In the genomic region with DNA sequence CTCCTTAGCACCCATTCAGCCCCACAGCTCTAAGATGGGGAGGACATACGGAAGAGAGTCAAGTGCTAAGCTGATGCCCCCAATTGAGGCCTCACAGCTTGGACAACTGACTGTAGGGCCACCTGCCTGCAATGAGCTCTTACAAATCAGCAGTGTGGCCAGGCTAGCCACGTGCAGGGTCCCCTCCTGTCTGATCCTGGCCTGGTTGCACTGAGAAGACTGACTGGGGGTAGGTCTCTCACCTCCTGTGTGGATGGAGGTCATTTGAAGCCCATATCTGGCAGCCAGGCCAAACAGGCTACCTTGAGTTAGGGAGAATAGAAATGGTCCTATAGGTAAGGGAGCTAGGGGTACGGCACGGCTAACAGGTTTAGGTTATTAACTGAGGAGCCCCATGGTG, we compare ENCODE assay signal across 15 mouse cellular contexts. TPM values are rescaled to one million over a fixed set of nuclear protein-coding genes. Genes with fewer than 3 reads are reported as not detected.
DNase-seq lines count a peak whose midpoint lies in the region; ATAC-seq and TF ChIP-seq lines count a peak whose summit lies in the region.
"Had no signal": no experiment of that assay in that cellular context is flagged by ENCODE, and none has a peak within 500 bp of the region (broad histone marks: within the 10 kb centered on the region; RNA-seq: fewer than 3 reads in every experiment).

No protein-coding gene starts in this region.

- no peak for TF ChIP-seq POLR2A in embryonic fibroblast, embryonic 13.5 days (IDR thresholded peaks at IDR 0.05; ENCODE audit: low read depth, low read length)

- no peak overlapping the region for H3K4me2 ChIP-seq in heart, embryonic 12.5 days
- no peak overlapping the region for H3K4me2 ChIP-seq in lung, embryonic 16.5 days (ENCODE audit: low read depth, low read length)
- H3K4me2 ChIP-seq in lung, postnatal 0 days (replicated peaks; ENCODE audit: low read depth, low read length) = no peak overlapping the region
- no peak overlapping the region for H3K4me2 ChIP-seq in stomach, embryonic 16.5 days (ENCODE audit: low read depth, low read length)
- H3K4me2 ChIP-seq: forebrain, embryonic 15.5 days; hindbrain, embryonic 12.5 days; intestine, embryonic 15.5 days; midbrain, embryonic 15.5 days had no signal

- H3K9ac ChIP-seq in heart, embryonic 12.5 days = no peak overlapping the region
- H3K9ac ChIP-seq in lung, embryonic 16.5 days (ENCODE audit: low read length) = peak overlapping the region; percentile 17; the same call in 1 of the 2 replicates
- H3K9ac ChIP-seq in lung, postnatal 0 days (replicated peaks; ENCODE audit: low read depth) = no peak overlapping the region
- H3K9ac ChIP-seq in stomach, embryonic 16.5 days (ENCODE audit: low read length) = 0 out of 2 replicates have a peak overlapping the region, but pooled peaks have one; percentile 33
- H3K9ac ChIP-seq: forebrain, embryonic 15.5 days; intestine, embryonic 15.5 days; midbrain, embryonic 15.5 days had no signal

- WGBS in heart, embryonic 12.5 days = 71% methylated on average over 4 of the region's 4 CpGs
- 71% methylated on average over 4 of the region's 4 CpGs for WGBS in lung, embryonic 16.5 days
- WGBS in lung, postnatal 0 days = 71% methylated on average over 4 of the region's 4 CpGs
- 73% methylated on average over 4 of the region's 4 CpGs for WGBS in stomach, embryonic 16.5 days

- no peak for TF ChIP-seq EP300 in lung, postnatal 0 days (IDR thresholded peaks at IDR 0.05)

- no peak overlapping the region for H3K4me3 ChIP-seq in heart, embryonic 12.5 days
- H3K4me3 ChIP-seq in lung, embryonic 16.5 days (ENCODE audit: low read length) = no peak overlapping the region
- H3K4me3 ChIP-seq in lung, postnatal 0 days (ENCODE audit: low read depth, low read length) = no peak overlapping the region
- H3K4me3 ChIP-seq in embryonic fibroblast, embryonic 13.5 days (ENCODE audit: insufficient read depth, low read length) = no peak overlapping the region
- no peak overlapping the region for H3K4me3 ChIP-seq in stomach, embryonic 16.5 days (replicated peaks; ENCODE audit: low read length)
- H3K4me3 ChIP-seq: forebrain, embryonic 15.5 days; hindbrain, embryonic 12.5 days; intestine, embryonic 15.5 days; midbrain, embryonic 15.5 days had no signal

- no peaks in the 10 kb centered on the region for H3K9me3 ChIP-seq in heart, embryonic 12.5 days (replicated peaks)
- H3K9me3 ChIP-seq in lung, embryonic 16.5 days (ENCODE audit: control insufficient read depth, low read length) = no peaks in the 10 kb centered on the region
- H3K9me3 ChIP-seq in lung, postnatal 0 days (ENCODE audit: low read length) = no peaks in the 10 kb centered on the region
- no peaks in the 10 kb centered on the region for H3K9me3 ChIP-seq in stomach, embryonic 16.5 days (replicated peaks; ENCODE audit: control insufficient read depth, low read length)
- H3K9me3 ChIP-seq: forebrain, embryonic 15.5 days; hindbrain, embryonic 12.5 days; intestine, embryonic 15.5 days; midbrain, embryonic 15.5 days had no signal

- peaks cover 33% of the 10 kb centered on the region for H3K36me3 ChIP-seq in heart, embryonic 12.5 days
- peaks cover 26% of the 10 kb centered on the region for H3K36me3 ChIP-seq in lung, embryonic 16.5 days (ENCODE audit: control insufficient read depth, insufficient read depth, low read length)
- no peaks in the 10 kb centered on the region for H3K36me3 ChIP-seq in lung, postnatal 0 days (ENCODE audit: insufficient read depth, low read length)
- 0 out of 2 replicates have a peak, but pooled peaks cover 12% of the 10 kb centered on the region for H3K36me3 ChIP-seq in stomach, embryonic 16.5 days (ENCODE audit: control insufficient read depth, insufficient read depth, low read length)
- H3K36me3 ChIP-seq: midbrain, embryonic 15.5 days had no signal

- H3K27me3 ChIP-seq in heart, embryonic 12.5 days (replicated peaks) = no peaks in the 10 kb centered on the region
- no peaks in the 10 kb centered on the region for H3K27me3 ChIP-seq in lung, embryonic 16.5 days (ENCODE audit: control insufficient read depth, insufficient read depth, low read depth, low read length)
- no peaks in the 10 kb centered on the region for H3K27me3 ChIP-seq in lung, postnatal 0 days (replicated peaks; ENCODE audit: insufficient read depth, low read length)
- H3K27me3 ChIP-seq in stomach, embryonic 16.5 days (ENCODE audit: control insufficient read depth, insufficient read depth, low read length) = no peaks in the 10 kb centered on the region
- H3K27me3 ChIP-seq: forebrain, embryonic 15.5 days; hindbrain, embryonic 12.5 days; intestine, embryonic 15.5 days; midbrain, embryonic 15.5 days had no signal

- no peak for DNase-seq in heart, adult 8-10 months (ENCODE audit: low spot score)
- DNase-seq in lung, postnatal 0 days (ENCODE audit: low spot score) = no peak
- no peak for DNase-seq in retina, embryonic 14.5 days (ENCODE audit: low spot score)
- DNase-seq: adrenal gland, postnatal 36 days; cerebellum, adult 9-10 months; lung, postnatal 4 days; spleen, adult 18-20 months had no signal

- H3K27ac ChIP-seq in heart, embryonic 12.5 days (ENCODE audit: poor library complexity, severe bottlenecking) = 0 out of 2 replicates have a peak overlapping the region, but pooled peaks have one; percentile 3
- H3K27ac ChIP-seq in lung, embryonic 16.5 days (ENCODE audit: low read length) = peak overlapping the region; percentile 64
- no peak overlapping the region for H3K27ac ChIP-seq in lung, postnatal 0 days (ENCODE audit: low read length)
- H3K27ac ChIP-seq in embryonic fibroblast, embryonic 13.5 days (ENCODE audit: insufficient read depth, low read length) = peak overlapping the region; percentile 83; the same call in 1 of the 2 replicates
- H3K27ac ChIP-seq in stomach, embryonic 16.5 days (ENCODE audit: low read length) = no peak overlapping the region
- H3K27ac ChIP-seq: forebrain, embryonic 15.5 days; midbrain, embryonic 15.5 days had no signal

- ATAC-seq in heart, embryonic 12.5 days (ENCODE audit: insufficient number of reproducible peaks, low FRiP score) = no peak
- no peak for ATAC-seq in lung, embryonic 16.5 days (ENCODE audit: low read depth)
- ATAC-seq in lung, postnatal 0 days = no peak
- ATAC-seq in stomach, embryonic 16.5 days (ENCODE audit: insufficient read depth, low FRiP score) = no peak
- ATAC-seq: forebrain, embryonic 15.5 days; intestine, embryonic 15.5 days; midbrain, embryonic 15.5 days had no signal

- no peak for TF ChIP-seq CTCF in lung, postnatal 0 days (IDR thresholded peaks at IDR 0.05)
- no peak for TF ChIP-seq CTCF in embryonic fibroblast, embryonic 13.5 days (IDR thresholded peaks at IDR 0.05; ENCODE audit: borderline replicate concordance, insufficient read depth, low read length)

- peaks cover 84% of the 10 kb centered on the region for H3K4me1 ChIP-seq in heart, embryonic 12.5 days (replicated peaks)
- peaks cover 68% of the 10 kb centered on the region for H3K4me1 ChIP-seq in lung, embryonic 16.5 days (replicated peaks; ENCODE audit: control insufficient read depth, insufficient read depth, low read length)
- H3K4me1 ChIP-seq in lung, postnatal 0 days (ENCODE audit: insufficient read depth, low read depth, low read length) = peaks cover 45% of the 10 kb centered on the region
- H3K4me1 ChIP-seq in embryonic fibroblast, embryonic 13.5 days (ENCODE audit: control insufficient read depth, insufficient read depth, low read length) = peaks cover 37% of the 10 kb centered on the region
- peaks cover 52% of the 10 kb centered on the region for H3K4me1 ChIP-seq in stomach, embryonic 16.5 days (ENCODE audit: control insufficient read depth, insufficient read depth, low read length)

RNA-seq across cellular contexts. Expression of a gene that starts 6.1 kb away (rescaled TPM):
- polyA plus RNA-seq in heart, embryonic 12.5 days (2016; fragmentation: Nextera tagmentation; extraction: Ambion mirVana) = 77.6 and 77.7 TPM in 2 replicates
- 100 to 1,000 TPM; 146 to 154 (median 153) TPM for total RNA-seq in heart, adult 8-10 months (2022)
- 61.3 and 61.9 TPM in 2 replicates for polyA plus RNA-seq in lung, embryonic 16.5 days (2015; fragmentation: Nextera tagmentation; extraction: Ambion mirVana)
- polyA plus RNA-seq in lung, postnatal 0 days (2015; fragmentation: Nextera tagmentation; extraction: Ambion mirVana) = 37.8 and 38.9 TPM in 2 replicates
- 39.7 and 47.6 TPM in 2 replicates for polyA plus RNA-seq in embryonic fibroblast, embryonic 13.5 days (2011; ENCODE audit: insufficient read length, low read depth, missing spikeins)
- 73.1 and 76.6 TPM in 2 replicates for polyA plus RNA-seq in stomach, embryonic 16.5 days (2015; fragmentation: Nextera tagmentation; extraction: Ambion mirVana)

RNA-seq across cellular contexts. Expression of a gene that starts 6.1 kb away (rescaled TPM):
- polyA plus RNA-seq in heart, embryonic 12.5 days (2016; fragmentation: Nextera tagmentation; extraction: Ambion mirVana) = 14.8 and 16.4 TPM in 2 replicates
- 1 to 10 TPM; 6.9 to 9.3 (median 8.1) TPM for total RNA-seq in heart, adult 8-10 months (2022)
- 28.5 and 30.4 TPM in 2 replicates for polyA plus RNA-seq in lung, embryonic 16.5 days (2015; fragmentation: Nextera tagmentation; extraction: Ambion mirVana)
- 17.4 and 18.0 TPM in 2 replicates for polyA plus RNA-seq in lung, postnatal 0 days (2015; fragmentation: Nextera tagmentation; extraction: Ambion mirVana)
- polyA plus RNA-seq in embryonic fibroblast, embryonic 13.5 days (2011; ENCODE audit: insufficient read length, low read depth, missing spikeins) = 72.1 and 79.5 TPM in 2 replicates
- polyA plus RNA-seq in stomach, embryonic 16.5 days (2015; fragmentation: Nextera tagmentation; extraction: Ambion mirVana) = 18.3 and 18.4 TPM in 2 replicates

RNA-seq across cellular contexts. Expression of a gene that starts 21.1 kb away (rescaled TPM):
- 127 and 128 TPM in 2 replicates for polyA plus RNA-seq in heart, embryonic 12.5 days (2016; fragmentation: Nextera tagmentation; extraction: Ambion mirVana)
- 100 to 1,000 TPM; 145 to 188 (median 160) TPM for total RNA-seq in heart, adult 8-10 months (2022)
- polyA plus RNA-seq in lung, embryonic 16.5 days (2015; fragmentation: Nextera tagmentation; extraction: Ambion mirVana) = 89.9 and 96.2 TPM in 2 replicates
- 76.2 and 78.4 TPM in 2 replicates for polyA plus RNA-seq in lung, postnatal 0 days (2015; fragmentation: Nextera tagmentation; extraction: Ambion mirVana)
- 30.5 and 33.1 TPM in 2 replicates for polyA plus RNA-seq in embryonic fibroblast, embryonic 13.5 days (2011; ENCODE audit: insufficient read length, low read depth, missing spikeins)
- 47.9 and 75.3 TPM in 2 replicates for polyA plus RNA-seq in stomach, embryonic 16.5 days (2015; fragmentation: Nextera tagmentation; extraction: Ambion mirVana)

RNA-seq across cellular contexts. Expression of a gene that starts 33.7 kb away (rescaled TPM):
- polyA plus RNA-seq in heart, embryonic 12.5 days (2016; fragmentation: Nextera tagmentation; extraction: Ambion mirVana) = 14.8 and 15.3 TPM in 2 replicates
- total RNA-seq in heart, adult 8-10 months (2022) = 10 to 100 TPM; 11.3 to 16.1 (median 15.4) TPM
- 15.9 and 18.3 TPM in 2 replicates for polyA plus RNA-seq in lung, embryonic 16.5 days (2015; fragmentation: Nextera tagmentation; extraction: Ambion mirVana)
- 8.7 and 9.0 TPM in 2 replicates for polyA plus RNA-seq in lung, postnatal 0 days (2015; fragmentation: Nextera tagmentation; extraction: Ambion mirVana)
- polyA plus RNA-seq in embryonic fibroblast, embryonic 13.5 days (2011; ENCODE audit: insufficient read length, low read depth, missing spikeins) = 17.7 and 23.3 TPM in 2 replicates
- polyA plus RNA-seq in stomach, embryonic 16.5 days (2015; fragmentation: Nextera tagmentation; extraction: Ambion mirVana) = 19.7 and 20.6 TPM in 2 replicates

RNA-seq across cellular contexts. Expression of a gene that starts 51.4 kb away (rescaled TPM):
- 24.9 and 25.5 TPM in 2 replicates for polyA plus RNA-seq in heart, embryonic 12.5 days (2016; fragmentation: Nextera tagmentation; extraction: Ambion mirVana)
- total RNA-seq in heart, adult 8-10 months (2022) = 10 to 100 TPM in 2 of 4 experiments, 1 to 10 TPM in 2; 7.3 to 13.5 (median 9.5) TPM
- 21.3 and 23.7 TPM in 2 replicates for polyA plus RNA-seq in lung, embryonic 16.5 days (2015; fragmentation: Nextera tagmentation; extraction: Ambion mirVana)
- polyA plus RNA-seq in lung, postnatal 0 days (2015; fragmentation: Nextera tagmentation; extraction: Ambion mirVana) = 20.7 and 26.5 TPM in 2 replicates
- polyA plus RNA-seq in embryonic fibroblast, embryonic 13.5 days (2011; ENCODE audit: insufficient read length, low read depth, missing spikeins) = 52.2 and 64.0 TPM in 2 replicates
- polyA plus RNA-seq in stomach, embryonic 16.5 days (2015; fragmentation: Nextera tagmentation; extraction: Ambion mirVana) = 18.7 and 21.7 TPM in 2 replicates

Comparison
In these comparisons a context has a peak if more than half of its experiments do, and no peak if none do; other contexts are left out.
1. H3K27ac ChIP-seq: peak in heart, embryonic 12.5 days (single experiment), lung, embryonic 16.5 days (single experiment) and embryonic fibroblast, embryonic 13.5 days (single experiment); none in lung, postnatal 0 days (single experiment) and stomach, embryonic 16.5 days (single experiment).
2. H3K9ac ChIP-seq: peak in lung, embryonic 16.5 days (single experiment) and stomach, embryonic 16.5 days (single experiment); none in heart, embryonic 12.5 days (single experiment) and lung, postnatal 0 days (single experiment).